10 mouse cellular contexts compared by ENCODE assay signal in genomic region chr8:111738867-111739266, GRCm38 (mm10). TPM values are rescaled to one million over a fixed set of nuclear protein-coding genes. Genes with fewer than 3 reads are reported as not detected.
DNase-seq lines count a peak whose midpoint lies in the region; ATAC-seq and TF ChIP-seq lines count a peak whose summit lies in the region.
"Had no signal": no experiment of that assay in that cellular context is flagged by ENCODE, and none has a peak within 500 bp of the region (broad histone marks: within the 10 kb centered on the region; RNA-seq: fewer than 3 reads in every experiment).

No protein-coding gene starts in this region.

- no peaks in the 10 kb centered on the region for H3K27me3 ChIP-seq in heart, adult 2 months (ENCODE audit: control insufficient read depth, insufficient read depth, low read length)
- H3K27me3 ChIP-seq in lung, postnatal 0 days (replicated peaks; ENCODE audit: insufficient read depth, low read length) = no peaks in the 10 kb centered on the region
- H3K27me3 ChIP-seq in kidney, adult 2 months (replicated peaks; ENCODE audit: control insufficient read depth, insufficient read depth, low read length) = no peaks in the 10 kb centered on the region
- no peaks in the 10 kb centered on the region for H3K27me3 ChIP-seq in small intestine, adult 2 months (ENCODE audit: control insufficient read depth, insufficient read depth, low read length)

- TF ChIP-seq CTCF in heart, adult 2 months (IDR thresholded peaks at IDR 0.05) = no peak
- TF ChIP-seq CTCF in lung, postnatal 0 days (IDR thresholded peaks at IDR 0.05) = no peak
- no peak for TF ChIP-seq CTCF in kidney, adult 2 months (conservative IDR thresholded peaks at IDR 0.05; ENCODE audit: insufficient read depth, insufficient read length, low read depth, low read length)
- no peak for TF ChIP-seq CTCF in small intestine, adult 2 months (IDR thresholded peaks at IDR 0.05; ENCODE audit: extremely low read depth, insufficient read length, insufficient replicate concordance, low read depth, low read length)

- H3K36me3 ChIP-seq in heart, adult 2 months (ENCODE audit: control insufficient read depth, insufficient read depth, low read length) = no peaks in the 10 kb centered on the region; the same call in 1 of the 2 replicates
- no peaks in the 10 kb centered on the region for H3K36me3 ChIP-seq in lung, postnatal 0 days (ENCODE audit: insufficient read depth, low read length)
- no peaks in the 10 kb centered on the region for H3K36me3 ChIP-seq in kidney, adult 2 months (ENCODE audit: control insufficient read depth, insufficient read depth, low read length)
- no peaks in the 10 kb centered on the region for H3K36me3 ChIP-seq in small intestine, adult 2 months (ENCODE audit: control insufficient read depth, insufficient read depth, low read length)

- no peak overlapping the region for H3K4me3 ChIP-seq in heart, adult 2 months
- no peak overlapping the region for H3K4me3 ChIP-seq in lung, postnatal 0 days (ENCODE audit: low read depth, low read length)
- no peak overlapping the region for H3K4me3 ChIP-seq in kidney, adult 2 months (ENCODE audit: insufficient read depth, low read depth, low read length)
- no peak overlapping the region for H3K4me3 ChIP-seq in small intestine, adult 2 months (ENCODE audit: low read depth, low read length)

- H3K4me1 ChIP-seq in heart, adult 2 months (ENCODE audit: control insufficient read depth, insufficient read depth, low read length) = peaks cover 55% of the 10 kb centered on the region
- peaks cover 62% of the 10 kb centered on the region for H3K4me1 ChIP-seq in lung, postnatal 0 days (ENCODE audit: insufficient read depth, low read depth, low read length)
- H3K4me1 ChIP-seq in kidney, adult 2 months (ENCODE audit: control insufficient read depth, insufficient read depth, low read length) = peaks cover 74% of the 10 kb centered on the region
- H3K4me1 ChIP-seq in small intestine, adult 2 months (ENCODE audit: control insufficient read depth, insufficient read depth, insufficient read length, low read length) = peaks cover 64% of the 10 kb centered on the region

- no peak for ATAC-seq in lung, postnatal 0 days

- 32% methylated on average over 6 of the region's 6 CpGs for WGBS in heart, adult 2 months
- WGBS in lung, postnatal 0 days = 30% methylated on average over 6 of the region's 6 CpGs
- 14% methylated on average over 6 of the region's 6 CpGs for WGBS in kidney, adult 2 months
- 61% methylated on average over 6 of the region's 6 CpGs for WGBS in small intestine, adult 2 months

- H3K9ac ChIP-seq in heart, adult 2 months (ENCODE audit: low read depth, low read length) = no peak overlapping the region
- no peak overlapping the region for H3K9ac ChIP-seq in lung, postnatal 0 days (replicated peaks; ENCODE audit: low read depth)

- H3K4me2 ChIP-seq in lung, postnatal 0 days (replicated peaks; ENCODE audit: low read depth, low read length) = no peak overlapping the region

- H3K79me2 ChIP-seq in heart, adult 2 months (replicated peaks; ENCODE audit: control insufficient read depth, insufficient read depth, low read length) = peaks cover 3% of the 10 kb centered on the region

- DNase-seq in heart, adult 2 months = peak in 1 of 2 experiments; percentile 4
- no peak for DNase-seq in heart, adult 8-10 months (ENCODE audit: low spot score)
- no peak for DNase-seq in lung, postnatal 0 days (ENCODE audit: low spot score)
- DNase-seq in lung, adult 18-20 months = no peak
- DNase-seq in kidney, adult 2 months = peak; percentile 69
- DNase-seq in frontal cortex, postnatal 25 days (ENCODE audit: low spot score in 2 of 2) = no peak
- DNase-seq in gastrocnemius, postnatal 25 days = no peak
- DNase-seq: gastrocnemius, postnatal 14 days had no signal

- no peak for TF ChIP-seq POLR2A in heart, adult 2 months (IDR thresholded peaks at IDR 0.05; ENCODE audit: insufficient read depth, low read depth, low read length)
- no peak for TF ChIP-seq POLR2A in kidney, adult 2 months (IDR thresholded peaks at IDR 0.05; ENCODE audit: low read depth, low read length)
- no peak for TF ChIP-seq POLR2A in small intestine, adult 2 months (IDR thresholded peaks at IDR 0.05; ENCODE audit: low read depth, low read length)

- intact Hi-C loops in heart, adult 2 months (cut with DNase I) = no loop called here

- TF ChIP-seq EP300 in heart, adult 2 months (IDR thresholded peaks at IDR 0.05; ENCODE audit: insufficient read depth, low read depth, low read length) = no peak
- no peak for TF ChIP-seq EP300 in lung, postnatal 0 days (IDR thresholded peaks at IDR 0.05)

- H3K9me3 ChIP-seq in lung, postnatal 0 days (ENCODE audit: low read length) = no peaks in the 10 kb centered on the region

- H3K27ac ChIP-seq in heart, adult 2 months = peak overlapping the region; percentile 96
- 0 out of 2 replicates have a peak overlapping the region, but pooled peaks have one; percentile 2 for H3K27ac ChIP-seq in lung, postnatal 0 days (ENCODE audit: low read length)
- no peak overlapping the region for H3K27ac ChIP-seq in kidney, adult 2 months (ENCODE audit: insufficient read depth, low read depth, low read length)
- H3K27ac ChIP-seq in small intestine, adult 2 months (ENCODE audit: insufficient read depth, low read depth, low read length) = peak overlapping the region; percentile 80; the same call in 1 of the 2 replicates

RNA-seq across cellular contexts. Expression of gene Bcar1, which starts 4.7 kb away (rescaled TPM):
- total RNA-seq in heart, adult 2 months (2021) = 10 to 100 TPM; 19.1 to 21.1 TPM
- 31.3 TPM in 2 replicates for polyA plus RNA-seq in heart, adult 2 months (2012; rRNA removed)
- total RNA-seq in heart, adult 8-10 months (2022) = 10 to 100 TPM; 18.5 to 21.8 (median 19.5) TPM
- polyA plus RNA-seq in lung, postnatal 0 days (2015; fragmentation: Nextera tagmentation; extraction: Ambion mirVana) = 29.3 and 34.2 TPM in 2 replicates
- polyA plus RNA-seq in kidney, adult 2 months (2012; rRNA removed) = 115 and 137 TPM in 2 replicates
- 84.1 and 251 TPM in 2 replicates for polyA plus RNA-seq in small intestine, adult 2 months (2012; rRNA removed)
- 1 to 10 TPM; 8.7 to 9.7 TPM for total RNA-seq in gastrocnemius, postnatal 25 days (2021)

RNA-seq across cellular contexts. Expression of gene Ctrb1, which starts 48.1 kb away (rescaled TPM):
- total RNA-seq in heart, adult 2 months (2021) = not detected
- polyA plus RNA-seq in heart, adult 2 months (2012; rRNA removed) = 0.68 and 0.82 TPM in 2 replicates
- not detected for total RNA-seq in heart, adult 8-10 months (2022)
- polyA plus RNA-seq in lung, postnatal 0 days (2015; fragmentation: Nextera tagmentation; extraction: Ambion mirVana) = not detected in 2 replicates
- polyA plus RNA-seq in kidney, adult 2 months (2012; rRNA removed) = 0.17 and 0.29 TPM in 2 replicates
- 138 and 67,254 TPM in 2 replicates for polyA plus RNA-seq in small intestine, adult 2 months (2012; rRNA removed)
- not detected for total RNA-seq in gastrocnemius, postnatal 25 days (2021)
- total RNA-seq: left cerebral cortex, postnatal 25 days had no signal

Comparison
In these comparisons a context has a peak if more than half of its experiments do, and no peak if none do; other contexts are left out.
1. RNA of gene Ctrb1, which starts 48.1 kb away (polyA plus RNA-seq): 138 to 67,254 TPM in small intestine, adult 2 months; 0.68 to 0.82 TPM in heart, adult 2 months, 0.17 to 0.29 TPM in kidney, adult 2 months and not detected in lung, postnatal 0 days; every median in the first group is over 10 times any median in the second.